Mouse (Mus musculus) neural tube, embryonic 12.5 days (tissue): ENCODE measurements around the gene Gm17268. TPM values are rescaled to one million over a fixed set of nuclear protein-coding genes. Genes with fewer than 3 reads are reported as not detected.

Source experiments
- ATAC-seq: fragments of 200-750 bp; cut with Nextera tagmentation; 2 replicates; pipeline ENCODE4 v1.8.0; 2017; ENCODE audit warnings: low read depth, mild to moderate bottlenecking, moderate TSS enrichment, moderate library complexity; ENCODE audit not compliant: low FRiP score
- H3K27ac ChIP-seq: fragments of 300-500 bp; sonication (generic); 2 replicates; pipeline ENCODE4 v1.5.1; 2016
- H3K27me3 ChIP-seq: fragments of 300-500 bp; sonication (generic); replicated peaks from 2 replicates; pipeline ENCODE4 v1.6.1; 2016; ENCODE audit warnings: mild to moderate bottlenecking
- H3K36me3 ChIP-seq: fragments of 300-500 bp; sonication (generic); 2 replicates; pipeline ENCODE4 v1.6.1; 2016; ENCODE audit warnings: mild to moderate bottlenecking
- H3K4me1 ChIP-seq: fragments of 300-500 bp; sonication (generic); 2 replicates; pipeline ENCODE4 v1.6.1; 2016
- H3K4me2 ChIP-seq: fragments of 300-500 bp; sonication (generic); replicated peaks from 2 replicates; pipeline ENCODE4 v1.6.1; 2016; ENCODE audit warnings: mild to moderate bottlenecking
- H3K4me3 ChIP-seq: fragments of 300-500 bp; sonication (generic); 2 replicates; pipeline ENCODE4 v1.5.1; 2016
- H3K9ac ChIP-seq: fragments of 300-500 bp; sonication (generic); 2 replicates; pipeline ENCODE4 v1.6.1; 2016; ENCODE audit warnings: mild to moderate bottlenecking
- H3K9me3 ChIP-seq: fragments of 300-500 bp; sonication (generic); 2 replicates; pipeline ENCODE4 v1.6.1; 2016; ENCODE audit warnings: mild to moderate bottlenecking
- WGBS: fragments of 180-500 bp; shearing (Covaris S2); methylation state at CpG from one replicate; pipeline ENCODE4 v1.1.7; 2016; 5-methylcytosine and 5-hydroxymethylcytosine counted together
- polyA plus RNA-seq: library from polyadenylated mRNA; unstranded; fragments of >200 nt; fragmentation: Nextera tagmentation; extraction: Ambion mirVana; gene quantifications from 2 replicates; pipeline ENCODE4 v1.2.1, GENCODE M21; 2016

Gene Gm17268
- polyA plus RNA-seq, 1 experiment from 2014 or later, result not detected

DNA sequence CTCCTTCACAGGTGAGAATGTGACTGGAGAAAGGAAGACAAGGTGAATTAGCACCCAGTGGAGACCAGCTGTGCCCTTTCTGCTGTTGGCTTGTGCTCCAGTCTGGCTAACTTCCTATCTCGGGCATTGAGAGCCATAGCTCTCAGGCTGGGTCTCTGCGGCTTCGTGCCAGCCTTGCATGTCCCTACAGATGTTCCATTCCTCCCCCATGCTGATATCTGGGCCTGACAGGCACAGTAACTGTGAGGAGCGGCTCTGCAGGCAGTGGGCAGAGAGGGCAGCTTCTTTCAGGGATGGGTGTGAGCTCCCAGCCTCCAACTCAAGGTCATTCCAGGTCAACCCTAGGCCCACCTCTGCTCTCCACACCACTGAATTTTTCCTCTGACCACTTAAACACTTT, 38.9 kb downstream of the Gm17268 start:
- Histone ChIP-seq H3K27ac (no peak overlapping the region), H3K9me3 (no peaks in the 10 kb centered on the region), H3K4me2 (no peak overlapping the region), H3K4me1 (no peaks in the 10 kb centered on the region), H3K4me3 (no peak overlapping the region), H3K9ac (no peak overlapping the region), H3K27me3 (no peaks in the 10 kb centered on the region), H3K36me3 (no peaks in the 10 kb centered on the region)
- 87% methylated on average over 4 of the region's 4 CpGs for WGBS
- ATAC-seq, result no peak

DNA sequence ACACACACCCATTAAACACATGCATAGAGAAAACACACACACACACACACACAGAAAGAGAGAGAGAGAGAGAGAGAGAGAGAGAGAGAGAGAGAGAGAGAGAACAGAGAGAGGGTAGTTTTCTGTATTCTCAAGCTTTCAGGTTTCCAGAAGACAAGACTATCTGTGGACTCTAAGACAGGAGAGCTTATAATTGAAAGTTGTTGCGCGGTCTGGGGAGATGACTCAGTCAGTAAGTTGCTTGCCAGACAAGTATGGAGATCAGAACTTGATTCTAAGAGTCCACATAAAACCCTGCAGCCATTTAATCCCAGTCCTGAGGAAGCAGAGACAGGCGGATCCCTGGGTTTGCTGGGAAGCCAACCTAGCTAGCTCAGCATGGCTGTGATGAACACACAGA, 39.7 kb downstream of the Gm17268 start:
- Histone ChIP-seq H3K27ac (no peak overlapping the region), H3K36me3 (no peaks in the 10 kb centered on the region), H3K9me3 (no peaks in the 10 kb centered on the region), H3K4me1 (no peaks in the 10 kb centered on the region), H3K27me3 (no peaks in the 10 kb centered on the region), H3K4me2 (no peak overlapping the region), H3K4me3 (no peak overlapping the region), H3K9ac (no peak overlapping the region)
- ATAC-seq, result no peak
- WGBS, result 89% methylated on average over 3 of the region's 3 CpGs

DNA sequence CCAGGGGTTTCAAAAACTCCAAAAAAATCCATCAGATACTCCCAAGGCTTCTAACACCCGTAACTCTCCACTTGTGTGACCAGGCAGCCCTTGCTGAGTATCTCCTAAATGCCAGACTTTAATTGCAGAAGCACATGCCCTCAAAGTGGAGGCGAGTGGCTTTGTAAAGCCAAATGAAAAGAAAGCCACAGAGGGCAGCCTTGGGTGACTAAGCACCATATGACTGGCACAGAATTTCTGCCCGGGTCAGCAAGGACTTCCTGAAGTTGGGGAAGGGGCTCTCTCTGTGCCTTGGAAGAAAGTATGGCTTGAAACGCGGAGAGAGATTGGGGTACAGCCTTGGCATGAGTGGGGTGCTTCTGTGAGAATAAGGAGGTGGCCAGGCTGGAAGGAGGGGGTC, 41.3 kb downstream of the Gm17268 start:
- H3K36me3 ChIP-seq, result no peaks in the 10 kb centered on the region
- 89% methylated on average over 5 of the region's 5 CpGs for WGBS

DNA sequence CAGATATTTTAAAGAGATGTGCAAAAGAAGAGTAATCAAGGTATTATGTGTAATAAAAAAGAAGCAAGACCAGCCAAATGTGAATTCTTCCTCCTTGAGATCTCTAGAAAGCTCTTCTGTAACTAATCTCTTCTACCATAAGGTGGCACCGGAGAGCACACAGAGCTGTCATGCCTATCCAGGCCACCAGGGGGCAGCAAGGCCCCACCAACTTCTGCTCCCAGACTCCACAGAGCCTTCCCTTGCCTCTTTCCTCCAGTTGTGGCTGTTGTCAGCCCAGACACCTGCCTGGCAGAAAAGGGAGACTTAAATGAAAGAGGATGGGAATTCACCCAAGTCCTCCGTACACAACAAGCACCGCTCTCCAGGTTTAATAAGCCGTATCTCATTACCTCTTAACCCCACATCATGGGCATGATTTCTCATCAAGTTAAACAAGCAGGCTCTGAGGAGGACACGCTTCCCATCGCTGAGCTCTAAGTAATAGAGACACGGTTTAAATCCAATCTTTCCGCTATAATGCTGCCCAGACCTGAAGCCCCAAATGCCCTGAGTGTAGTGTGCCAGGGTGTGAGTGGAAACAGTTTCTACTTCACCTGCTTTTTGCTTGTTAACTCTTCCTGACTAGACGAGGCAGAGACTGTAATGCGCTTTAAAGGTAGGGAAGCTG, 42.1 kb downstream of the Gm17268 start:
- no peaks in the 10 kb centered on the region for H3K27me3 ChIP-seq
- H3K36me3 ChIP-seq, result no peaks in the 10 kb centered on the region
- H3K4me1 ChIP-seq, result no peaks in the 10 kb centered on the region
- H3K9me3 ChIP-seq, result no peaks in the 10 kb centered on the region
- H3K4me3 ChIP-seq, result no peak overlapping the region
- no peak for ATAC-seq
- WGBS, result 69% methylated on average over 10 of the region's 10 CpGs
- H3K27ac ChIP-seq, result no peak overlapping the region
- H3K9ac ChIP-seq, result no peak overlapping the region
- no peak overlapping the region for H3K4me2 ChIP-seq

More for the DNA sequence above, 41.3 kb downstream of the Gm17268 start:
- no peaks in the 10 kb centered on the region for H3K9me3 ChIP-seq
- H3K4me2 ChIP-seq, result no peak overlapping the region
- ATAC-seq, result no peak
- H3K9ac ChIP-seq, result no peak overlapping the region
- no peak overlapping the region for H3K4me3 ChIP-seq
- H3K27me3 ChIP-seq, result no peaks in the 10 kb centered on the region
- no peak overlapping the region for H3K27ac ChIP-seq
- no peaks in the 10 kb centered on the region for H3K4me1 ChIP-seq

DNA sequence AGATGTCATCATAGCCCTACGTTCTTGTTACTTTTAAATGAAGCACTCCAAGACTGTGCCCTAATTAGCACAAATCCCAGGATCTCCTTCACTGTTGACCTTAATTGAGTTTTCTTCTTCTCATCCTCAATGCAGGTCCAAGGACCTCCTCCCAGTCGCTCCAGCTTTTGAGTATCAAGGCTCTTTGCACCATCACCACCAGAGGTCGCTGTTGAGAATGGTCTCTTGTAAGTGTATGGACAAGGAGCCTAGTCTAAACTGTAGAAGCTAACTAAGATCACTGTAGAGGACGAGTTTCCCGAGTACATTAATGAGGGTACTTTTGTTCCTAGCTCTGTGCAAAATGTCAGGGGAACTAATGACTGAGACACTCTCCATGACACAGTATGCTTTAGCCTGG, 55.2 kb downstream of the Gm17268 start:
- H3K27me3 ChIP-seq, result no peaks in the 10 kb centered on the region; the same call in 1 of the 2 replicates
- no peak overlapping the region for H3K27ac ChIP-seq
- H3K4me3 ChIP-seq, result no peak overlapping the region
- no peak overlapping the region for H3K9ac ChIP-seq
- no peaks in the 10 kb centered on the region for H3K36me3 ChIP-seq
- no peak for ATAC-seq
- 41% methylated on average over 5 of the region's 5 CpGs for WGBS
- H3K9me3 ChIP-seq, result no peaks in the 10 kb centered on the region
- H3K4me2 ChIP-seq, result no peak overlapping the region
- H3K4me1 ChIP-seq, result 0 out of 2 replicates have a peak, but pooled peaks cover 3% of the 10 kb centered on the region

DNA sequence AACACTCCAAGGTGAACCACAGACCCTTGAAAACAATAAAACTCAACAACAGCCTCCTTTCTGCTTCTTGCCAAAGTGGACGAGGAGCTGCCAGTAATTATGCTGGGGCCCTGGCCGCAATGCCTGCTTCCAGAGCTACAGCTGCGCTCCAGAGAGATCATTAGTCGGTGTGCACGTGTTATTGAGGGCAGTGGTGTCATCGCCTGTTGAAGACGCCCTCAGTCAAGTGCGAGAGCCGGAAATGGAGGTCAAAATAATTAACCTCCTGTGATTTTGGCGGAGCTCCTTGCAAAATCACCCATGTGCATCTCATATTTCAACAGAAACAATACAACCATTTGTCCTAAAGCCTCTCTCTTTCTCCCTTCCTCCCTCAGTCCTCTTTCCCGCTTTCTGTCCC, 56.2 kb downstream of the Gm17268 start:
- 27% methylated on average over 11 of the region's 11 CpGs for WGBS
- Histone ChIP-seq H3K4me3 (no peak overlapping the region), H3K36me3 (no peaks in the 10 kb centered on the region)

More for the DNA sequence above, 56.2 kb downstream of the Gm17268 start:
- no peak for ATAC-seq
- Histone ChIP-seq H3K9me3 (no peaks in the 10 kb centered on the region), H3K9ac (no peak overlapping the region), H3K27me3 (no peaks in the 10 kb centered on the region; the same call in 1 of the 2 replicates), H3K27ac (no peak overlapping the region), H3K4me2 (no peak overlapping the region), H3K4me1 (0 out of 2 replicates have a peak, but pooled peaks cover 3% of the 10 kb centered on the region)

Other genes with a start within 250 kb of the Gm17268 start
- 0.06 and 0.13 TPM in 2 replicates for gene 5530401A14Rik, start 177.9 kb downstream of the Gm17268 start, polyA plus RNA-seq
- 6.6 and 8.4 TPM in 2 replicates for gene Asic2, start 70.1 kb downstream of the Gm17268 start, polyA plus RNA-seq
- gene Ccl2, start 3.0 kb downstream of the Gm17268 start, polyA plus RNA-seq, result 2.7 and 3.6 TPM in 2 replicates
- 1.7 and 2.4 TPM in 2 replicates for gene Ccl7, start 7.2 kb upstream of the Gm17268 start, polyA plus RNA-seq
- gene Ccl11, start 19.3 kb upstream of the Gm17268 start, polyA plus RNA-seq, result 0.24 and 0.31 TPM in 2 replicates
- gene Ccl12, start 63.3 kb upstream of the Gm17268 start, polyA plus RNA-seq, result 1.8 and 1.9 TPM in 2 replicates
- not detected in 2 replicates for gene Ccl8, start 76.6 kb upstream of the Gm17268 start, polyA plus RNA-seq